Mouse (Mus musculus): ENCODE data around the gene Fxyd7. TPM values are rescaled to one million over a fixed set of nuclear protein-coding genes. Genes with fewer than 3 reads are reported as not detected.

Gene Fxyd7
- total RNA-seq (2021), result 100 to 1,000 TPM; 376 to 407 TPM
- long read RNA-seq, transcript Fxyd7-202 (6 exons, 620 nt), result minor isoform, 148 of 394 reads
- long read RNA-seq, transcript Fxyd7-201 (6 exons, 693 nt), result major isoform, 244 of 394 reads
- long read RNA-seq, partial matches to known transcripts, result 2 of 394 reads
- long read RNA-seq, other reads (novel, unspliced or antisense), result 0 of 394 reads

DNA sequence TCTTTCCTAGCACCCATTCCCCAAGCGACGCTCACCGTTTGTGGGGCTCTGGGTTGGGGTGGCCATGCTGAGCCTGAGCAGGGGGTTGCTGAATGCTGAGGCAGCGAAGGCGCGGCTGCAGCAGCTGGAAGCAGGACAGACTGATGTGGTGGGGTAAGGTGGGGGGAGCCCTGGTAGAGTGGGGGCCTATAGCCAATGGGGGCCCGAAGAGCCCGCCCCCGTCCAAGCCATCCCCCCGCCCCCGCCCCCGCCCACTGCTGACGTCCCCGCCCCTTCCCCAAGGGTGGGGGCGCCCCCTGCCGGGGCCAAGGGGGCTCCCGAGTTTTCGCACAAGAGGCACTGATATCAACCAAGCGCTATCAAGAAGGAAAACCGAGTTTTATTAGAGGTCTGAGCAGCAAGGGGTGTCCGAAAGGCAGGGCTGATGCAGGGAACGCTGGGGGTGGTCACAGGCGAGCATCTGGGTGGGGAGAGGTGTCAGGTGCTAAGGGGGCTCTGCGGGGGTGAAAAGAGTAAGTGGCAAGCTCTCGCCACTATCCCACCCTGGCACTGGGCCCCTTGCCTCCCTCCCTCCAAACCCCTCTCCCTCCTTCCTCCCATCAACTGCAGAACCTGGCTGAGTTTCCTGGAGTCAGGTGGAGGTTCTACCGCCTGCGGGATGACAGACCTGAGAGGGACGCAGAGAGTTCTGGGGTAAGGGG lies at the start of gene Fxyd7:
Gene Fxyd7 (minus strand): TSS at position 147 of the 701 bp plus-strand sequence.
- peak in 1 of 2 experiments; percentile 60 for DNase-seq (ENCODE audit: low spot score in 2 of 2)

DNA sequence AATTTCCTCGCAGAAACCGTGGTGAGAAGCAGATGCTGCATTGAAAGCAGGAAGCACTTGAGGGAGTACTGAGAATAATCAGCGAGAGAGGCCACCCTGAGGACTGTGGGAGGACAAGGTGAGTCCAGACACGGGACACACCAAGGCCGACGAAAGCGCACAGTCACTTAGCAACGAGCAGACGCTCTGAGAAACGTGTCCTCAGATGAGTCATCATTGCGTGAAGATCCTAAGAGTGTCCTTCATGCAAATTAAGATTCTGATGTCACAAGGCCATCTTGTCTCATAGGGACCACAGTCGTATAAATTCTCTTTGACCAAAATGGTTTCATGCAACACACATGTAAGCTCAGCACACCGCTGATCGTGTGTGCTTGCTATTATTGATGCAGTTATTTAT lies 49.5 kb upstream of the Fxyd7 start:
- DNase-seq (ENCODE audit: low spot score in 2 of 2), result no peak

GRCm38 (mm10) chr7:31099612-31099982 lies 48.3 kb upstream of the Fxyd7 start:
- DNase-seq (ENCODE audit: low spot score in 2 of 2), result no peak

DNA sequence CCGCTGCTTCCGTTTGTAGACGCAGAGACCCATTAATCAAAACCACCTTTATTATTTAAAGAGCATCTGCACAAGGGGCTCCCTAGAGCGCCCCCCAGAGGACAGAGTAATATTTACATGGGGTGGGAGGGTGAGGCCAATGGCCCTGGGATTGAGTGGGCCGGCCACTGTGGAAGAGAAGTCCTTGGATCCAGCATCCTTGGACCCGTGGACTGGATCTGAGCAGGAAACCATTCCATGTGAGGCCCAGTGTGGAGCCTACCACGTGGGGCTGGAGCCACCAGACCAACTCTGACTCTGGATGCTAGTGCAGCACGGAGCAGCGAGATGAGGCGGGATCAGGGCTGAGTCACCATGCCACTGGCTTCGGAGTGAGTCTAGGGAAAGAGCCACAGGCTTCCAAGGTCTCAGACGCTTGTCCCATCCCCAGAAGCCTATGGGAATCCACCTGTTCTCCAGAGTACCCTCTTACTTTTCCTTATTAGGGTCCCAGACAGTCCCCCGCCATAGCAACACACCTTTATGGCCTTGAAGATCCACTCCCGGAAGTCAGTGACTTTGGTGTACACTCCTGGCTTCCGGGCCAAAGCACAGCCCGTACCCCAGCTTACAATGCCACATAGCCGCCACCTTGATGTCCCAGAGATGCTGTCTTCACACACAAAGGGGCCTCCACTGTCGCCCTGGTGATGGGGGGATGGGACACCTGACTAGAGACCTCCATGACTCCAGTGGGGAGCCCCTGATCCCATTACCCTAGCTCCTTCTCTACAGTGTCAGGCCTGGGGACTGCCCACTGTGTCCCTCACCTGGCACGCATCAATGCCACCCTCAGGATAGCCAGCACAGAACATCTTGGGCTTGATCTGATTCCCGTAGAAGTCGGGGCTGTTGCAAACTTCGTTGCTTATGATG lies 47.7 kb upstream of the Fxyd7 start:
- DNase-seq (ENCODE audit: low spot score in 2 of 2), result no peak

DNA sequence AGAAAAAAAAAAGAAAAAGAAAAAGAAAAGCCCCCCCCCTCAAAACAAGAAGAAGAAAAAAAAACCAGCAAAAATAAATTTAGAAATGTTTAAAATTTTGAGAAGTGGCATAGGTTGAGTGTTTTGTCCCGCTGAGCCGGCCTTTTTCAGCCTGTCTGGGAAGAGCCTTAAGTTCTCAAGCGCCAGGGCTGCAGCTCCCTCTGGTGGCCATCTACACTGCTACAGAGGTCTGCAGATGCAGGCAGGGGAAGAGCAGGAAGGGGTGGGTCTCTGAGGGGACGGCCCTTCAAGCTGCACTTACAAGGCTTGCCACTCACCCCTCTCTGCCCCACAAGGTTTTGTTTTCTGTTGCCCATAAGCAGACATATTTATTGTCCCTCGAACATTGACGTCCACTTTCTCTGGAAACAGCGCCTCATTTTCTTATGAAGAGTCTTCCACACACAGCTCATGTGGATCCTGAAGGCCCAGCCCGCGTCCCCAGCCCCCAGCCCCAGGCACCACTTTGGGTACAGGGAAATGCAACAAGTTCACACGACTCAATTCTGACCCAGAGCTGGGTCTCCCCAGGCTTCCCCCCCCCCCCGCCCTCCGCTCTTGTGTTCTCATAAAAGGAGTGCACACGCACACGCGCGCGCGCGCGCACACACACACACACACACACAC lies 46.4 kb upstream of the Fxyd7 start:
- DNase-seq (ENCODE audit: low spot score in 2 of 2), result peak; percentile 93 to 94

DNA sequence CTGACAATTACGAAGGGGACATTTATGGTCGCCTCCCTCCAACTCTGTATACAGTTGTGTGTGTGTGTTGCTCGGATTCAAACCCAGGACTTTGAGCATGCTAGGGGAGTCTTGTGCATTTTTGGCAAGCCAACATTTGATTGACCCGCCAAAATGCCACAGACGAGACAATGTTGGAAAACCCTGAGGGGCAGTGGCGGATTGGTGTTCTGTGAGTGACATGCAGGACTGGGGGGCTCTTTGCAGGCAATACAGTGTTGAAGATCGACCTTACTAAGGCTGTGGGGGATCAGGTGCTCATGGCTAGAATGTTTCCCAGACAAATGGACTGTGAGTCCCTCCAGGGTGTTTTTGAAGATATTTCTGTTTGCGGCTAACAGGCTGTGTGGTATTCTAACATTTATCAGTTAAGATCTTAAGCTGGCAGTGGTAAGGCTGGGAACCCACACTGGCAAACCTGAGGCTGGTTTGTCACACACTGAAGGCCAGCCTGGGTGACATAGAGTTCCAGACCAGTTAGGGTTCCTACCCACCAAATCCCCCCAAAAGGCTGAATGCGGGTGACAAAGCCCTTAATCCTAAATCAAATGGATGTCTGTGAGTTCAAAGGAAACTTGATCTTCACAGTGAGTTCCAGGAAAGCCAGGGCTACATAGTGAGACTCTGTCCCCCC lies 45.8 kb upstream of the Fxyd7 start:
- DNase-seq (ENCODE audit: low spot score in 2 of 2), result no peak

GRCm38 (mm10) chr7:31094774-31095501 lies 43.7 kb upstream of the Fxyd7 start:
- no peak for DNase-seq (ENCODE audit: low spot score in 2 of 2)

- no peak for DNase-seq (ENCODE audit: low spot score in 2 of 2)
Observed at GRCm38 (mm10) chr7:31089721-31090120, 38.5 kb upstream of the Fxyd7 start.

DNA sequence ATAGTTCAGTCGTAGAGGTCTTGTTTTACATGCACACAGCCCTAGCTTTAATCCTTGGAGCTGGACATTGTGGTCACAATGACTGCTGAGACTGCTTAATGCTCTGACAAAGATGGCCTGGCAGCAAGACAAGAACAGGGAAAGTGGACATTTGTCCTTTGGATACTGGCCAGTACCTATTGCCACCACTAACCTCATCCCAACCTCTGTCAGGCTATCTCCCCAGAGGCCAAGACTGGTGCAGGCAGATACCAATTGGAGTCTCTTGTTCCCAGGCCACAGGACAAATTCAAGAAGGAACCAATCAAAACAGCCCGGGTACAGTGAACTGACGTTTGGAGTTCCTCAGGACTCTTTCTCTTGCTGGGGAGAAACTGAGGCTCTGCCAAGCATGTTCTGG lies 36.9 kb upstream of the Fxyd7 start:
- no peak for DNase-seq (ENCODE audit: low spot score in 2 of 2)

DNA sequence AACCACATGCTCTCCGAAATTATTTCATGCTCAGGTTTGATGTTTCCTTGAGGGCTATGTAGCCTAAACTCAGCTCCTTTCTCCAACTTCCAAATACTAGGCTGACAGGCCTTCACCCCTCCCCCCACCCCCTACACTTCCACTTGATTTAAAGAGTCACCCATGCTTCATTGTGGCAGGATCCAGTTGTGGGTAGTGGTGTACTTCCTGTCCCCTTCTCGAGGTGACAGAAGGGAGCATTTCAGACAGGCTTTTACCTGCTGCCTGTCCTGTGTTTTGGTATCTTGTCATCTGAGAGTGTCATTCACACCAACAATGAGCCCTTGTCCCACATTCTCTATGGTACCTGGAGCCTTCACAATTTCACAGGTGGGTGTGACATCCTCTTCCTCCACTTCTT lies 36.0 kb upstream of the Fxyd7 start:
- DNase-seq (ENCODE audit: low spot score in 2 of 2), result no peak

DNA sequence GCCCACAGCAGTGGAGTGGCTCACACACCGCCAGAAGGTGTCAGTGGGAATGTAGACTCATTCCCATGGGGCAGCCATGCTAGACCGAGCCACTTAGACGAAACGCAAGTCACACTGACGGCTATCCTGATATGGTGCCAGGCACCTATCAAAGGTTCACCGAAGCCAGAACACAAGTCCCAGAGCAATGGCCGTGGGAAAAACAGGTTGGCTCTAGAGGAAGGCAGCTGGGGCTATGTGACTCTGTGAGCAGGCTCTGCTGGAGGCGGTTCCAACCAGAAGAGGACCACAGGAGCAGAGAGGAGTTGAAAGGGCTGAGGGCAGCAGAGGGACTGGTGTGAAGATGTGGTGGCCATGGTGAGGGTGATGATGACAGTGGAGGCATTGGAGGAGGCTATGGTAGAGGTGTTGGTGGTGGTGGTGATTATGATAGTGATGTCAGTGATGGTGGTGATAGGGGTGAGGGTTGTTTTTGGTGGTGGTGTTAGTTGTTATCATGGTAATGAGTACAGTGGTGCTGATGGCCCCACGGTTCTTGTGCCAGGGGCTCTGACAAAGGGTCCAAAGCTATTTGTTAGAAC lies 35.0 kb upstream of the Fxyd7 start:
- no peak for DNase-seq (ENCODE audit: low spot score in 2 of 2)

- no peak for DNase-seq (ENCODE audit: low spot score in 2 of 2)
Observed at GRCm38 (mm10) chr7:31085171-31085570, 33.9 kb upstream of the Fxyd7 start.

- DNase-seq (ENCODE audit: low spot score in 2 of 2), result no peak
Observed at GRCm38 (mm10) chr7:31084140-31084539, 32.9 kb upstream of the Fxyd7 start.

DNA sequence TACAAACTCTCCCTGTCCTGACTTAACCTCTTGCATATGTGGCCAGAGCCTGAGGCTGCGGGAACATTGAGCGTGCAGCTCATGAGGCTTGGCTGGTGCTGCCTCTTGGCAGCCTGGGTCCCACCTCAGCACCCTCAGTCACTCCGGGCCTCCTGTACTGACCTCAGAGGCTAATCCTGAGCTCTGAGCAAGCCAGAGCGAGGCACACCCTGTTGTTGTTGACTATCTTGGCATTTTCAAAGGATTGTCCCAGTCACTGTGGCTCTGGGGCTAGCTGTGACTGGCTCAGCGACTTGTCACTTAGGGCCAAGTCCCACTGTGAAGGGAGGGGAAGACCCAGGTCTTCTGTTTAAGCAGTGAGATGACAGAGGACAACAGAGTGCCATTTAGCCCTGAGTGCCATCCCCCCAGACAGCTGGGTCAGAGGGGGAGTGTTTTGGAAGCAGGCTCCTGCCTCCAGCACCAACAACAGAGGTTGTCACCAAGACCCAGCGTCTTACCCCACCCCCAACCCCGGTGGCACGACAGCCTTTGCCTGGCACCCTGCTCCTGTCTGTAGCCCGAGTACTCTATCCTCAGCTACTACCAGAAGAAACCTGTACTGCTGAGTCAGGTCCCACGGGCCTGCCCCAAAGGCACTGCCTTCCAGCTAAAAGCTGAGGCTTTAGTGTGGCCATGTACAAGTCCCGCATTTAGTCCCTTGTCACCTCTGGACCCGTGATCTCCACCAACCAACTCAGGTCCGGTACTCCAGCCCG lies 31.7 kb upstream of the Fxyd7 start:
- DNase-seq (ENCODE audit: low spot score in 2 of 2), result peak; percentile 56 to 64

DNA sequence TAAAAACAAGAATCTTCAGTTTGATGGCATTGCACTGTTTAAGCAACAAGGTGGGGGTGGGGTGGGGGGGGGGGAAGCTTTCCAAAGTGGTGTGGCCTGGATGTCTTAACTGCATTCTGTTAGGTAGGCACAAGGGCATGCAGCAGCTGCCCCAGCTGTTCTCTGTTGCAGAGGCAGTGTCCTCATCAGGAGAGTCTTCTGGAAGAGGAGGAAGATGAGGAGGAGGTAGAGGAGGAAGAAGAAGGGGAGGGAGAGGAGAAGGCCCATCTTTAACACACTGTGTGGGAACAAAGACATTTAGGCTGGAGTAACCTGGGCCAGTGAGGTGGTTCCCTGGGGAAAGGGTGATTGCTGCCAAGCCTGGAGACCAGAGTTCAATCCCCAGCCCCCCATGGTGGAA lies 30.8 kb upstream of the Fxyd7 start:
- no peak for DNase-seq (ENCODE audit: low spot score in 2 of 2)

GRCm38 (mm10) chr7:31081106-31081505 lies 29.8 kb upstream of the Fxyd7 start:
- DNase-seq (ENCODE audit: low spot score in 2 of 2), result no peak

DNA sequence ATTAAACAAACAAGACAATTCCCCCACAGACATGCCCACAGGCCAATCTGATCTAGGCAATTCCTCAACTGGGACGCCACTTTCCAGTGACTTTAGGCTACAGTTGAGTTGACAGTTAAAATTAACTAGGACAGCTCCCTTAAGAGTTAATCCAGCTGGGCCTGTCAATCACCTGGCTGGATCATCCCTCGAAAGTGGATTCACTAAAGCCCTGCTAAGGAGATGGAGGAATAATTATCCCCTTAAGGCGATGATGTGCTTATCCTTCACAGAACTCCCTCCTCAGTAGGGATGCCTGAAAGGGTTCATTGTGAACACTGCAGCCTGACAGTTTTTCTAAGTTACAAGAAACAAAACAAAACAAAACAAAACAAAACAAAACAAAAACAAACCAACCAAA lies 29.3 kb upstream of the Fxyd7 start:
- DNase-seq (ENCODE audit: low spot score in 2 of 2), result no peak

DNA sequence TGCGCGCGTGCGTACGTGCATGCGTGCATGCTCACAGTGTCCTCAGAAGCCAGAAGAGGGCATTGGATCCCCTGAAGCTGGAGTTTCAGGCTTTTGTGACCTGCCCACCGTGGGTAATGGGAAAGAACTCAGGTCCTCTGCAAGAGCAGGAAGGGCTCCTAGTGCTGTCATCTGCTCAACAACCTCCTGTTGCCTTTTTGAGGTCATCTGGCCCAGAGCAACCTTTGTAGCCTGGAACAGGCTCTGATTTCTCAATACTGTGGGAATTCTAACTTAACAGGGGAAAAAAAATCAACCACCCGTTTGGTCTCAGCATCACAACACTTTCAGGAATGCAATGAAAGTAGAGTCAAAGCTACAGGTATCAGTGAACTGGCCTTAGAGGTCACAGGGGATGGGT lies 28.4 kb upstream of the Fxyd7 start:
- no peak for DNase-seq (ENCODE audit: low spot score in 2 of 2)

DNA sequence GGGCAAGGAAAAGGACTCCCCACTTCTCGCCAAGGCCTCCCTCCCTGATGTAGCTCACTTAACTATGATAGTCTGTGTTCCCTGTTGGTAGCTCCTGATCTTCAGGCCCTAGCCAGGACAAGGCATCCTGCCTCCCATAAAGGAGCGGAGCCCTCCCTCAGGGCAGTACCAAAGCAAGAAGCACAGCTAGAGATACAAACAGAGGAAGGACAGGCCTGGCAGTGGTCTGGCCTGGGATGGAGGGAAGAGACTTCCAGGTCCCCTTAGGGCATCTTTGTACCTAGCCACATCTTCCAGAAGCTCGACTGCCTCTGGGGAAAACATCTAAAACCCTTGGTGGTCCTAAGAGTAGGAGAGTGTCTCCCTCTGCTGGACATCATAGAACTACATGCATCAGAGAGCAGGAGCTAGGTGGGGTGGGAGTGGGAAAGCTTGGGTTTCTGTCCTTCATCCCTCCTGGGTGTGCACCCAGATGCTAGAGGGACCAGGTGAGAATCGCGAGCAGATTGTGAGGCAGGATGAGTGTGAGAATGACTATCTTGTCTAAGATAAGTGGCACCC lies 26.7 kb upstream of the Fxyd7 start:
- DNase-seq (ENCODE audit: low spot score in 2 of 2), result peak; percentile 72 to 74
